Mouse (Mus musculus): Measurements from ENCODE around the gene Omt2a.
"Not testable (repeated sequence)": the region's sequence is repeated elsewhere in the genome, so short reads cannot be mapped to it uniquely, and the experiment has no call there.

DNA sequence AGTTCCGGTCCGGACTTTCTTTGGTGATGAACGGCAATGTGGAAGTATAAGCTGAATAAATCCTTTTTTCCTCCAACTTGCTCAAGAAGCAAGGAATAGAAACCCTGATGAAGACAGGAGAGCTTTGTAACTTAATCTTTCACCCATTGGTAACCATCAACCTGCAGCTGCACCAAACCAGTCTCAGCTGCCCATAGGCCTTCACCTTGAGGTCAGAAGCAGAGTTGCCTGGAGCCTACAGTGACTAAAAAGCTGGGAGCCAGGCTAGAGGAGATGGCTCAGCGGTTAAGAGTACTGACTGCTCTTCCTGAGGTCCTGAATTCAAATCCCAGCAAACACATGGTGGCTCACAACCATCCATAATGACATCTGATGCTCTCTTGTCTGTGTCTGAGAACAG lies 27.9 kb upstream of the Omt2a start:
- not testable (repeated sequence) for TF ChIP-seq POLR2A (IDR thresholded peaks at IDR 0.05; ENCODE audit: control insufficient read depth, low read depth, low read length); CTCF (IDR thresholded peaks at IDR 0.05; ENCODE audit: control insufficient read depth, insufficient read depth, insufficient replicate concordance, low read depth, low read length)
